Comparison of ENCODE assay signal across 27 mouse cellular contexts in the genomic region with DNA sequence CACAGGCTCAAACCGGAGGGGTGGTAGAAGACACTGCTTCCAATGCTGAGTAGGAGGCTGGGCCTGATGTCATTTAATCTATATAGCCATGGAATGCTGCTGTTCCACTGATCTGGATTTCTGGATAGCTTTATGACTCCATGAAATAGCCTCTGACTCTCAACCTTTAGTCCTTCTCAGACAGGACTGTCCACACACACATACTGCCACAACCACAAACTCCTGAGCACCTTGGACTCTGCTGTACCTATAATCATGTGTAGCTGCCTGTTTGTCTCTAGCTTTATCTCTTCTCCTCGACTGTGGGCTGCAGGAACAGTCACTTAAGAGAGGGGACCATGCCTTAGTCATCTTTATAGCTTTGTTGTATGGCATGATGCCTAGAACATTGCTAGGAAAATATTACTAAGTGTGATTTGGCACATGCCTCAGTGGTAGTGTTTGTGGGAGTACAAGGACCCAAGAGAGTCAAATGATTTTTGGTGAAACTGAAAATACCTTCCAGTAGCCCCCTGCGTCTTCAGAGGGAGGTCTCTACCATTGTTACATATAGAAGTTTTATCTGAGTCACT.
DNase-seq lines count a peak whose midpoint lies in the region; ATAC-seq lines count a peak whose summit lies in the region.
"Had no signal": no experiment of that assay in that cellular context is flagged by ENCODE, and none has a peak within 500 bp of the region (broad histone marks: within the 10 kb centered on the region; RNA-seq: fewer than 3 reads in every experiment).

No protein-coding gene starts in this region.

- WGBS in intestine, embryonic 16.5 days: 63% methylated on average over 3 of the region's 3 CpGs

- peak; percentile 79 for ATAC-seq in intestine, embryonic 16.5 days
- ATAC-seq: CD4-positive, CD25-positive, alpha-beta regulatory T cell, adult 4 months; forebrain, embryonic 16.5 days; lung, postnatal 0 days had no signal

- no peaks in the 10 kb centered on the region for H3K36me3 ChIP-seq in intestine, embryonic 16.5 days (ENCODE audit: control insufficient read depth, insufficient read depth, low read length)
- H3K36me3 ChIP-seq: embryonic facial prominence, embryonic 13.5 days; heart, embryonic 13.5 days; liver, embryonic 13.5 days; midbrain, embryonic 12.5 days; neural tube, embryonic 13.5 days had no signal

- peak; percentile 8 for DNase-seq in layer of hippocampus, adult 9-10 months (ENCODE audit: low spot score)
- no peak for DNase-seq in layer of hippocampus, postnatal 25 days (ENCODE audit: extremely low spot score in 1 of 2, low spot score in 1 of 2)
- peak; percentile 15 for DNase-seq in right cerebral cortex, adult 18-20 months
- no peak for DNase-seq in right cerebral cortex, postnatal 10 days (ENCODE audit: low spot score in 2 of 2)
- no peak for DNase-seq in liver
- DNase-seq in heart, adult 9 months (ENCODE audit: low spot score in 2 of 2): no peak
- DNase-seq: adrenal gland, postnatal 14 days; cerebellum, adult 18-20 months; cerebellum, postnatal 10 days; heart, adult 2 months; heart, postnatal 10 days; kidney, adult 2 months; kidney, postnatal 36 days; liver, embryonic 13.5 days; lung, adult 18-20 months; lung, postnatal 4 days; thymus, postnatal 4 days had no signal

- H3K9me3 ChIP-seq in intestine, embryonic 16.5 days (ENCODE audit: control insufficient read depth, low read length): no peaks in the 10 kb centered on the region
- H3K9me3 ChIP-seq: embryonic facial prominence, embryonic 13.5 days; heart, embryonic 13.5 days; liver, embryonic 13.5 days; megakaryocyte, embryonic 14.5 days; midbrain, embryonic 12.5 days; neural tube, embryonic 13.5 days had no signal

- H3K27me3 ChIP-seq in intestine, embryonic 16.5 days (replicated peaks; ENCODE audit: control insufficient read depth, insufficient read depth, low read length): no peaks in the 10 kb centered on the region
- H3K27me3 ChIP-seq: embryonic facial prominence, embryonic 13.5 days; heart, embryonic 13.5 days; liver, embryonic 13.5 days; megakaryocyte, embryonic 14.5 days; midbrain, embryonic 12.5 days; neural tube, embryonic 13.5 days had no signal

- no peak overlapping the region for H3K4me3 ChIP-seq in intestine, embryonic 16.5 days (ENCODE audit: low read length)
- H3K4me3 ChIP-seq: embryonic facial prominence, embryonic 13.5 days; heart, adult 2 months; heart, embryonic 13.5 days; liver, embryonic 13.5 days; megakaryocyte, embryonic 14.5 days; midbrain, embryonic 12.5 days; neural tube, embryonic 13.5 days had no signal

- H3K9ac ChIP-seq in intestine, embryonic 16.5 days (ENCODE audit: low read depth, low read length): no peak overlapping the region
- H3K9ac ChIP-seq: embryonic facial prominence, embryonic 13.5 days; heart, embryonic 13.5 days; hindbrain, embryonic 14.5 days; liver, embryonic 13.5 days; midbrain, embryonic 12.5 days; neural tube, embryonic 13.5 days had no signal

- no peak overlapping the region for H3K4me2 ChIP-seq in intestine, embryonic 16.5 days (ENCODE audit: low read depth, low read length)
- H3K4me2 ChIP-seq: embryonic facial prominence, embryonic 13.5 days; heart, embryonic 13.5 days; hindbrain, embryonic 14.5 days; liver, embryonic 13.5 days; midbrain, embryonic 12.5 days; neural tube, embryonic 13.5 days had no signal

- no peaks in the 10 kb centered on the region for H3K4me1 ChIP-seq in intestine, embryonic 16.5 days (ENCODE audit: control insufficient read depth, insufficient read depth, low read length)
- H3K4me1 ChIP-seq: embryonic facial prominence, embryonic 13.5 days; heart, embryonic 13.5 days; liver, embryonic 13.5 days; megakaryocyte, embryonic 14.5 days; midbrain, embryonic 12.5 days; neural tube, embryonic 13.5 days had no signal

- no peak overlapping the region for H3K27ac ChIP-seq in intestine, embryonic 16.5 days (ENCODE audit: low read length)
- H3K27ac ChIP-seq: embryonic facial prominence, embryonic 13.5 days; heart, adult 2 months; heart, embryonic 13.5 days; hindbrain, embryonic 14.5 days; liver, embryonic 13.5 days; midbrain, embryonic 12.5 days; neural tube, embryonic 13.5 days had no signal

Comparison
In these comparisons a context has a peak if more than half of its experiments do, and no peak if none do; other contexts are left out.
1. DNase-seq: peak in layer of hippocampus, adult 9-10 months (single experiment) and right cerebral cortex, adult 18-20 months (single experiment); none in layer of hippocampus, postnatal 25 days (0 of 2), right cerebral cortex, postnatal 10 days (0 of 2), liver (single experiment) and heart, adult 9 months (0 of 2).